Mouse (Mus musculus) embryonic facial prominence, embryonic 15.5 days (tissue): ENCODE data around the gene Nsd1. TPM values are rescaled to one million over a fixed set of nuclear protein-coding genes. Genes with fewer than 3 reads are reported as not detected.

Experiments
- ATAC-seq: fragments of 200-750 bp; cut with Nextera tagmentation; 2 replicates; pipeline ENCODE4 v1.8.0; 2017; ENCODE audit warnings: low read depth, moderate TSS enrichment; ENCODE audit not compliant: insufficient number of reproducible peaks, low FRiP score, low TSS enrichment
- H3K27ac ChIP-seq: fragments of 300-500 bp; sonication (generic); replicated peaks from 2 replicates; pipeline ENCODE4 v1.5.1; 2015; ENCODE audit warnings: mild to moderate bottlenecking, inconsistent platforms
- H3K27me3 ChIP-seq: fragments of 300-500 bp; sonication (generic); 2 replicates; pipeline ENCODE4 v1.6.1; 2015; ENCODE audit warnings: inconsistent platforms
- H3K36me3 ChIP-seq: fragments of 300-500 bp; sonication (generic); 2 replicates; pipeline ENCODE4 v1.6.1; 2015; ENCODE audit warnings: mild to moderate bottlenecking, inconsistent platforms
- H3K4me1 ChIP-seq: fragments of 300-500 bp; sonication (generic); 2 replicates; pipeline ENCODE4 v1.6.1; 2015; ENCODE audit warnings: inconsistent platforms
- H3K4me2 ChIP-seq: fragments of 300-500 bp; sonication (generic); replicated peaks from 2 replicates; pipeline ENCODE4 v1.6.1; 2015; ENCODE audit warnings: mild to moderate bottlenecking, inconsistent platforms
- H3K4me3 ChIP-seq: fragments of 300-500 bp; sonication (generic); replicated peaks from 2 replicates; pipeline ENCODE4 v1.5.1; 2015; ENCODE audit warnings: mild to moderate bottlenecking, inconsistent platforms
- H3K9ac ChIP-seq: fragments of 300-500 bp; sonication (generic); 2 replicates; pipeline ENCODE4 v1.6.1; 2015; ENCODE audit warnings: inconsistent platforms
- H3K9me3 ChIP-seq: fragments of 300-500 bp; sonication (generic); replicated peaks from 2 replicates; pipeline ENCODE4 v1.6.1; 2016; ENCODE audit warnings: inconsistent platforms
- WGBS: fragments of 180-500 bp; shearing (Covaris S2); methylation state at CpG from one replicate; pipeline ENCODE4 v1.1.7; 2015; 5-methylcytosine and 5-hydroxymethylcytosine counted together
- polyA plus RNA-seq: library from polyadenylated mRNA; unstranded; fragments of >200 nt; fragmentation: Nextera tagmentation; extraction: Ambion mirVana; gene quantifications from 2 replicates; pipeline ENCODE4 v1.2.1, GENCODE M21; 2015

Nsd1 gene
- polyA plus RNA-seq, 1 experiment from 2014 or later, result 54.0 TPM

DNA sequence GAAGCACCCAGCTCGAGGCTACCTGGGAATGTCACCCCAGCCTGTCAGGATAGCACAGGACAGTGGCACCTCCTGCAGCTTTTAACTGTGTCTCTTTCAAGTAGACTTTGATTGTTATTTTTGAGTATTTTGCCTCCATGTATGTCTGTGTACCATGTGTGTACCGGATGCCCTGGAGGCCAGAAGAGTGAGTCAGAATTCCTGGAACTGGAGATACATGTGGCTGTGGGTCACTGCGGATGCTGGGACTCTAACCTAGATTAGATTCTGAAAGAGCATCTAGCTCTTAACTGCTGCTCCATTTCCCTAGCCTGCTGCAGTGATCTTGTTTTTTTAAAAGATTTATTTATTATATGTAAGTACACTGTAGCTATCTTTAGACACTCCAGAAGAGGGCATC, 122.7 kb downstream of the Nsd1 start:
- Histone ChIP-seq H3K36me3 (no peaks in the 10 kb centered on the region), H3K27ac (no peak overlapping the region), H3K27me3 (no peaks in the 10 kb centered on the region), H3K9ac (no peak overlapping the region), H3K4me1 (peaks cover 31% of the 10 kb centered on the region), H3K9me3 (no peaks in the 10 kb centered on the region), H3K4me2 (no peak overlapping the region), H3K4me3 (no peak overlapping the region)
- no peak for ATAC-seq
- 76% methylated on average over 3 of the region's 3 CpGs for WGBS

GRCm38 (mm10) chr13:55335701-55336100, 126.1 kb downstream of the Nsd1 start:
- WGBS, result 77% methylated on average over 4 of the region's 4 CpGs
- no peaks in the 10 kb centered on the region for H3K27me3 ChIP-seq
- H3K27ac ChIP-seq, result no peak overlapping the region
- no peak overlapping the region for H3K4me2 ChIP-seq
- H3K4me1 ChIP-seq, result peaks cover 4% of the 10 kb centered on the region
- no peak overlapping the region for H3K4me3 ChIP-seq
- H3K9me3 ChIP-seq, result no peaks in the 10 kb centered on the region
- H3K36me3 ChIP-seq, result no peaks in the 10 kb centered on the region
- no peak for ATAC-seq
- H3K9ac ChIP-seq, result no peak overlapping the region

DNA sequence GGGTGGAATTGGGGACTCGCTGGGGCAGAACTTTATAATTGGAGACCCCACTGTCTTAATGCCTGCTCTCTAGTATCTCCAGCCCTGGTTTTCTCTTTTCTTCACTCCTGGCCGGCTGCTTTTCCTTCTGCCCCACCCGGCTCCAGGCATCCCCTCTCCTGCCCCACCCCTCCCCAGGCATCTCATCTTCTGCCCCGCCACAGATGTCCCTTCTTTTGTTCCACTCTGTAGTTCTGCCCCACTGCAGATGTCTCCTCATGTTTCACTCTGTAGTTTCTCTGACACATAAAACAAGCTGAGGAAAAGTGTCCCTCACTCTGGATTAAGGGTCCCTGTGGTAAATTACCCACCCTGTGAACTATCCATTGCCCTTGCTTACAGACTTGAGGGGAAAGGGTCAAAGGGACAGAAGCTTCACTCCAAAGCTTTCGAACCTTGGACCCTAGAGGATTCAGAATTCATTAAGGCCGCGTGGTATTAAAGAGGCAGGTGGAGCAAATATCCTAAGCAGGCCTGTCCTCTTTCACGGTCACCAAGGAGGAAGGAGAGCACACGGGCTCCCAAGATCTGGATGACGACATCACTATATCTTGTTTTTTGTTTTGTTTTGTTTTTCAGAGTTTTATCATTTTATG, 127.9 kb downstream of the Nsd1 start:
- Histone ChIP-seq H3K9me3 (no peaks in the 10 kb centered on the region), H3K4me2 (no peak overlapping the region), H3K27me3 (no peaks in the 10 kb centered on the region), H3K4me1 (no peaks in the 10 kb centered on the region), H3K4me3 (no peak overlapping the region), H3K27ac (no peak overlapping the region), H3K36me3 (no peaks in the 10 kb centered on the region), H3K9ac (no peak overlapping the region)
- WGBS, result 56% methylated on average over 10 of the region's 10 CpGs
- no peak for ATAC-seq

- Histone ChIP-seq H3K4me2 (no peak overlapping the region), H3K9me3 (no peaks in the 10 kb centered on the region), H3K27me3 (no peaks in the 10 kb centered on the region), H3K36me3 (no peaks in the 10 kb centered on the region), H3K27ac (no peak overlapping the region), H3K4me1 (no peaks in the 10 kb centered on the region), H3K9ac (no peak overlapping the region), H3K4me3 (no peak overlapping the region)
- no peak for ATAC-seq
- WGBS, result 72% methylated on average over 12 of the region's 12 CpGs
Observed at GRCm38 (mm10) chr13:55338131-55339054, 128.8 kb downstream of the Nsd1 start.

DNA sequence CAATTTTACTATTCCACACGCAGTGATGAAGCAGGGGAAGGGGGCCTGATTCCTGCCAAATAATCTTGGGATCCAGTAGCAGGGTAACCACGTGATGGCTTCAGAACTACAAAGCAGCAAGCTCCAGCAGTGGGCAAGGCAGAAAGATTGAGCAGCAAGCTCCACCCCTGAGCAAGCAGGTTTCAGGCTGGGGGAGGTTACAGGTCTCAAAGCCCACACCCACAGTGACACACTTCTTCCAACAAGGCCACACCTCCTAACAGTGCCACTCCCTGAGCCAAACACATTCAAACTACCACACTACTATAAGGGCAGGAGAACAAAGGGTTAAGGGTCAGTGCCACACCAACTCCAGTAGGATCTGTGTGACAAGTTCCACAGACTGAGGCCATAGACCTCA, 129.7 kb downstream of the Nsd1 start:
- Histone ChIP-seq H3K4me2 (no peak overlapping the region), H3K27me3 (no peaks in the 10 kb centered on the region), H3K4me1 (no peaks in the 10 kb centered on the region), H3K27ac (no peak overlapping the region), H3K36me3 (peaks cover 8% of the 10 kb centered on the region), H3K4me3 (no peak overlapping the region), H3K9ac (no peak overlapping the region), H3K9me3 (no peaks in the 10 kb centered on the region)
- no peak for ATAC-seq
- WGBS, result 31% methylated on average over 2 of the region's 2 CpGs

DNA sequence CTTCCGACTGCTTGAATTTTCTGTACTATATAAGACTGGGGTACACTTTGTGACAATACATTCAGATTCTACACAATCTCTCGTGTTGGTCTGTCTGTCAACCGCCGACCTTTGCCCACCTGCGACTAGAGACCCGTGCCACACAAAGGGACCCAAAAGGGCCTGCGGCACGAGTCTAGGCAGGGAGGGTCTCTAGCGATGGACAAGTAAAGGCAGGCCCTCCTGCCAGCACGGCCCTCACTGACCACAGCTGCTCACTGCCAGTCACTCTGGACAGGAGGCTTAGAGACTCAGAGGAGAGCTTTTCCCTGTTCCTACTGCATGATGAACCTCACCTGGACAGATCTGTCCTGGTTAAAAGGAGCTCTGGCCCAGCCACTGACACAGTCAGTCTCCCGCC, 132.9 kb downstream of the Nsd1 start:
- Histone ChIP-seq H3K9ac (no peak overlapping the region), H3K27ac (no peak overlapping the region), H3K4me2 (no peak overlapping the region), H3K36me3 (peaks cover 40% of the 10 kb centered on the region), H3K4me1 (no peaks in the 10 kb centered on the region), H3K9me3 (no peaks in the 10 kb centered on the region), H3K4me3 (no peak overlapping the region), H3K27me3 (no peaks in the 10 kb centered on the region)
- ATAC-seq, result no peak
- 39% methylated on average over 11 of the region's 11 CpGs for WGBS

DNA sequence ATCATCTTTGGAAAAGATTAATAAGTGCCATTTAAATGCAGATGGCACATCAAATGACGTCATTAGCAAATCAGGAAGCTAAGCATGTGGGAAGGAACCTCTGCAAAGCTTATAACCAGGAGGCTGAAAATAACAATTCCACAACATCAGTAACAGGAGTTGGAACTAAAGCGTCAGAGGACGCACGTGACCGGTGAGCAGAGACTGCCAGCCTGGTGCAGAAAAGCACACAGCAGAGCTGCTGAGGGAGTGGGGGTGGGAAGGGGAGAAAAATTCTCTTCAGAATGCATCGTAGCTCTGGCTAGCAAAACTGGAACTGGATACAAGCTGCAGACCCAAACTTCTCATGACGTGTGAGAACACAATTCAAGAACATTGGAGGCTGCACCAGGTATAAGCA, 134.7 kb downstream of the Nsd1 start:
- no peaks in the 10 kb centered on the region for H3K9me3 ChIP-seq
- 84% methylated on average over 7 of the region's 7 CpGs for WGBS
- H3K36me3 ChIP-seq, result peaks cover 57% of the 10 kb centered on the region

GRCm38 (mm10) chr13:55346745-55347144, 137.2 kb downstream of the Nsd1 start:
- no peak overlapping the region for H3K4me3 ChIP-seq
- H3K9ac ChIP-seq, result no peak overlapping the region
- 88% methylated on average over 11 of the region's 11 CpGs for WGBS
- no peaks in the 10 kb centered on the region for H3K9me3 ChIP-seq
- no peak overlapping the region for H3K27ac ChIP-seq
- H3K4me2 ChIP-seq, result no peak overlapping the region
- no peaks in the 10 kb centered on the region for H3K27me3 ChIP-seq
- H3K36me3 ChIP-seq, result peaks cover 79% of the 10 kb centered on the region
- no peaks in the 10 kb centered on the region for H3K4me1 ChIP-seq
- ATAC-seq, result no peak

More for the DNA sequence above, 134.7 kb downstream of the Nsd1 start:
- ATAC-seq, result no peak
- H3K9ac ChIP-seq, result no peak overlapping the region
- no peaks in the 10 kb centered on the region for H3K4me1 ChIP-seq
- no peak overlapping the region for H3K4me3 ChIP-seq
- no peaks in the 10 kb centered on the region for H3K27me3 ChIP-seq
- no peak overlapping the region for H3K27ac ChIP-seq
- H3K4me2 ChIP-seq, result no peak overlapping the region

- peak overlapping the region; percentile 67 for H3K4me2 ChIP-seq
- no peak for ATAC-seq
- peak overlapping the region; percentile 99 for H3K4me3 ChIP-seq
- peaks cover 40% of the 10 kb centered on the region for H3K36me3 ChIP-seq
- H3K9me3 ChIP-seq, result no peaks in the 10 kb centered on the region
- 0 out of 2 replicates have a peak, but pooled peaks cover 7% of the 10 kb centered on the region for H3K27me3 ChIP-seq
- H3K27ac ChIP-seq, result no peak overlapping the region
- H3K9ac ChIP-seq, result peak overlapping the region; percentile 2; the same call in 1 of the 2 replicates
- H3K4me1 ChIP-seq, result peaks cover 18% of the 10 kb centered on the region
Observed at GRCm38 (mm10) chr13:55361145-55361544, 151.6 kb downstream of the Nsd1 start.

DNA sequence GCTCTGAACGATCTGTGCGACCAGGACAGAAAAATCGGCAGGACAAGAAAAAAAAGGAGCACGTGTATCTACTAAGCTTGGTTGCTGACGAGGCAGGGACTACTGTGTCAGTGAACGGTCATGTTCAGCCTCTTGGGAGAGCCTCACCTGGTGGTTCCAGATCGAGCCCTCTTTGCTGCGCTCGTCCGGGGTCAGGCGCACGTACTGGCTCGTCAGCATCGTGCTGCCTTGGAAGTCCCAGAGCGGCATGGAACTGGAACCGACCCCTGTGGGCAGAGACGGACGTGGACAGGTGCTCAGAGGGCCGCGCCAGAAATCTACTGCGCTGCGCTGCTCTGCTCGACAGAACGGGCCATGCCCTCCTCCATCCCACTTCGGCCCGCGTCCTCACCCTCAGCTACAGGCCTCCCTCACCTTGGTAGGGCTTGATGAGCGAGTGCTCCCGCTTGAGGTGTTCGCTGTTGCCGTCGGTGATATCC, 152.4 kb downstream of the Nsd1 start:
- Histone ChIP-seq H3K27ac (peak overlapping the region; percentile 97), H3K4me2 (peak overlapping the region; percentile 67), H3K36me3 (peaks cover 36% of the 10 kb centered on the region), H3K4me1 (peaks cover 18% of the 10 kb centered on the region), H3K27me3 (0 out of 2 replicates have a peak, but pooled peaks cover 7% of the 10 kb centered on the region), H3K9ac (peak overlapping the region; percentile 91), H3K9me3 (no peaks in the 10 kb centered on the region), H3K4me3 (peak overlapping the region; percentile 99)
- 1% methylated on average over 32 of the region's 32 CpGs for WGBS
- ATAC-seq, result peak; percentile 17; the same call in 1 of the 2 replicates

GRCm38 (mm10) chr13:55362453-55363060, 153.0 kb downstream of the Nsd1 start, which contains the start of gene Lman2:
TSS of gene Lman2 (minus strand) at chr13:55362783.
- peak; percentile 98 for ATAC-seq

More at GRCm38 (mm10) chr13:55362453-55363060, 153.0 kb downstream of the Nsd1 start, which contains the start of gene Lman2:
- Histone ChIP-seq H3K27me3 (0 out of 2 replicates have a peak, but pooled peaks cover 7% of the 10 kb centered on the region), H3K9ac (peak within 1 kb of the TSS; percentile 91), H3K4me3 (peak within 1 kb of the TSS; percentile 99), H3K27ac (peak within 1 kb of the TSS; percentile 97), H3K4me1 (peaks cover 18% of the 10 kb centered on the region), H3K36me3 (peaks cover 31% of the 10 kb centered on the region), H3K9me3 (no peaks in the 10 kb centered on the region), H3K4me2 (peak within 1 kb of the TSS; percentile 67)
- under 1% methylated on average over 35 of the region's 35 CpGs for WGBS
